Mouse (Mus musculus) heart, postnatal 10 days (tissue): ENCODE results near the gene Zc3h13. TPM values are rescaled to one million over a fixed set of nuclear protein-coding genes. Genes with fewer than 3 reads are reported as not detected.
A peak's percentile ranks its signal among the peaks of the same experiment; 100 is the strongest.

ENCODE experiments used
- DNase-seq, 2 experiments: peaks; one replicate each; pipeline ENCODE4 v3.0.0; 2021
- intact Hi-C: fragments of 180-260 bp; cut with DNase I; formaldehyde crosslinking; loops from one replicate; pipeline ENCODE4 v1.15.1; 2025
- microRNA-seq, 2 experiments: library from miRNA; unstranded; fragments of <30 nt; microRNA quantifications; one replicate each; pipeline ENCODE4 v1.2.0; 2022
- total RNA-seq, 2 experiments: library from RNA; stranded (reverse); gene quantifications; 2 replicates each; pipeline ENCODE4 v1.2.3; 2021

The Zc3h13 gene
- total RNA-seq, 2 experiments from 2014 or later, result 23.6 to 25.4 TPM

- intact Hi-C loops, result no loop called here
- no peak for DNase-seq
Observed at GRCm38 (mm10) chr14:75318736-75319135, 34.6 kb downstream of the Zc3h13 start.

- no peak for DNase-seq
Observed at GRCm38 (mm10) chr14:75320269-75320668, 36.1 kb downstream of the Zc3h13 start.

GRCm38 (mm10) chr14:75323354-75323753 is 39.2 kb downstream of the Zc3h13 start:
- intact Hi-C loops, result no loop called here
- no peak for DNase-seq

More at GRCm38 (mm10) chr14:75320269-75320668, 36.1 kb downstream of the Zc3h13 start:
- intact Hi-C loops, result no loop called here

- no peak for DNase-seq
- intact Hi-C loops, result no loop called here
Observed at GRCm38 (mm10) chr14:75328062-75328461, 43.9 kb downstream of the Zc3h13 start.

GRCm38 (mm10) chr14:75330621-75331020 is 46.4 kb downstream of the Zc3h13 start:
- peak in 1 of 2 experiments; percentile 25 for DNase-seq
- intact Hi-C loops, result loop anchor here (10.0 kb wide), 1 partner anchor 276 kb away; no protein-coding TSS in a partner anchor

GRCm38 (mm10) chr14:75334321-75334720 is 50.1 kb downstream of the Zc3h13 start:
- intact Hi-C loops, result loop anchor here (10.0 kb wide), 1 partner anchor 280 kb away; no protein-coding TSS in a partner anchor
- DNase-seq, result no peak

- DNase-seq, result no peak
- intact Hi-C loops, result loop anchor here (10.0 kb wide), 1 partner anchor 283 kb away; no protein-coding TSS in a partner anchor
Observed at GRCm38 (mm10) chr14:75337884-75338283, 53.7 kb downstream of the Zc3h13 start.

- DNase-seq, result no peak
- intact Hi-C loops, result loop anchor here (10.0 kb wide), 1 partner anchor 349 kb away; no protein-coding TSS in a partner anchor
Observed at GRCm38 (mm10) chr14:75346041-75346440, 61.9 kb downstream of the Zc3h13 start.

- no peak for DNase-seq
- intact Hi-C loops, result loop anchor here (10.0 kb wide), 1 partner anchor 63 kb away; no protein-coding TSS in a partner anchor
Observed at GRCm38 (mm10) chr14:75351626-75352025, 67.5 kb downstream of the Zc3h13 start.

GRCm38 (mm10) chr14:75363316-75363715 is 79.1 kb downstream of the Zc3h13 start:
- DNase-seq, result no peak
- intact Hi-C loops, result no loop called here

GRCm38 (mm10) chr14:75365301-75366035 is 81.3 kb downstream of the Zc3h13 start:
- intact Hi-C loops, result no loop called here
- no peak for DNase-seq

- peak; percentile 27 to 44 for DNase-seq
- intact Hi-C loops, result no loop called here
Observed at GRCm38 (mm10) chr14:75366741-75367140, 82.6 kb downstream of the Zc3h13 start.

GRCm38 (mm10) chr14:75367503-75367902 is 83.3 kb downstream of the Zc3h13 start:
- intact Hi-C loops, result no loop called here
- DNase-seq, result no peak

GRCm38 (mm10) chr14:75369880-75370279 is 85.7 kb downstream of the Zc3h13 start:
- intact Hi-C loops, result no loop called here
- DNase-seq, result peak in 1 of 2 experiments; percentile 5

GRCm38 (mm10) chr14:75375006-75375598 is 90.9 kb downstream of the Zc3h13 start:
- intact Hi-C loops, result no loop called here
- DNase-seq, result peak in 1 of 2 experiments; percentile 4

GRCm38 (mm10) chr14:75376256-75376655 is 92.1 kb downstream of the Zc3h13 start:
- no peak for DNase-seq
- intact Hi-C loops, result no loop called here

GRCm38 (mm10) chr14:75377612-75378011 is 93.4 kb downstream of the Zc3h13 start:
- DNase-seq, result no peak
- intact Hi-C loops, result no loop called here

Small RNA genes within 50 kb of the gene (microRNA-seq; reads per million reads assigned to microRNA genes)
- gene Gm44482, result 0 reads per million in 2 experiments

Other genes starting within 250 kb of the Zc3h13 start
- not detected for gene Lrrc63, start 153.5 kb upstream of the Zc3h13 start, total RNA-seq
- 10 to 100 TPM; 17.1 to 18.5 TPM for gene Lcp1, start 153.3 kb upstream of the Zc3h13 start, total RNA-seq
- not detected for gene Cpb2, start 42.1 kb upstream of the Zc3h13 start, total RNA-seq
- gene Siah3, start 171.6 kb downstream of the Zc3h13 start, total RNA-seq, result under 1 TPM in 1 of 2 experiments, not detected in 1; 0.07 TPM